ENCODE assay signal across 27 mouse cellular contexts in the genomic region with DNA sequence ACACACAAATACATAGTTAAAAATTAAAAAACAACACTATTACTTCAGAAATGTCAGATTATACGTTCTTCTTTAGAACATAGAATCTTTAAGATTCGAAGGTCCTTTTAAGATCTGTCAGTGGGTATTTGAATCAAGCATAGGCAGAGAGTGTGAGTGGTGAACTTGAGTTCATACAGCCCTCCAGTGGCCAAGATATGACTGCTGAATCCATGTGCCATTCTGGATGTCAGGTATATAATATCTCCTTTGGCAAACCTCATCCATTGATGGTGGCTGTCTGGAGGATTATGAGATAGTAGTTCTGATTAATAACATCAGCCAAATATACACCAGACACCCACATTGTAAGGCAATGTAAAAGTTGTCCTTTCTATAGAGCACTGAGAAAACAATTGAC.
DNase-seq lines count a peak whose midpoint lies in the region; ATAC-seq and TF ChIP-seq lines count a peak whose summit lies in the region.
"Had no signal": no experiment of that assay in that cellular context is flagged by ENCODE, and none has a peak within 500 bp of the region (broad histone marks: within the 10 kb centered on the region; RNA-seq: fewer than 3 reads in every experiment).

No protein-coding gene starts in this region.

- H3K9ac ChIP-seq in hindbrain, postnatal 0 days (replicated peaks; ENCODE audit: low read length): no peak overlapping the region
- no peak overlapping the region for H3K9ac ChIP-seq in hindbrain, embryonic 13.5 days
- no peak overlapping the region for H3K9ac ChIP-seq in liver, postnatal 0 days (replicated peaks)
- no peak overlapping the region for H3K9ac ChIP-seq in liver, embryonic 11.5 days (ENCODE audit: low read depth, low read length)
- no peak overlapping the region for H3K9ac ChIP-seq in midbrain, postnatal 0 days (replicated peaks; ENCODE audit: low read length, poor library complexity, severe bottlenecking)
- H3K9ac ChIP-seq in midbrain, embryonic 16.5 days (ENCODE audit: low read depth, low read length): no peak overlapping the region
- H3K9ac ChIP-seq: embryonic facial prominence, embryonic 13.5 days; forebrain, embryonic 12.5 days; heart, embryonic 13.5 days; hindbrain, embryonic 14.5 days; limb, embryonic 15.5 days; lung, embryonic 15.5 days; neural tube, embryonic 13.5 days had no signal

- no peaks in the 10 kb centered on the region for H3K36me3 ChIP-seq in hindbrain, postnatal 0 days (ENCODE audit: insufficient read depth, low read length)
- no peaks in the 10 kb centered on the region for H3K36me3 ChIP-seq in hindbrain, embryonic 13.5 days
- H3K36me3 ChIP-seq in liver, postnatal 0 days (replicated peaks; ENCODE audit: insufficient read depth, low read length): no peaks in the 10 kb centered on the region
- H3K36me3 ChIP-seq in liver, embryonic 11.5 days (ENCODE audit: control insufficient read depth, insufficient read depth, low read length): no peaks in the 10 kb centered on the region
- H3K36me3 ChIP-seq in midbrain, postnatal 0 days (ENCODE audit: insufficient read depth, low read length): no peaks in the 10 kb centered on the region
- H3K36me3 ChIP-seq in midbrain, embryonic 16.5 days (ENCODE audit: control insufficient read depth, insufficient read depth, low read length): no peaks in the 10 kb centered on the region
- H3K36me3 ChIP-seq: embryonic facial prominence, embryonic 13.5 days; forebrain, embryonic 12.5 days; heart, embryonic 13.5 days; limb, embryonic 15.5 days; lung, embryonic 15.5 days; midbrain, embryonic 10.5 days; neural tube, embryonic 13.5 days had no signal

- H3K27me3 ChIP-seq in cerebellum, adult 2 months (ENCODE audit: control insufficient read depth, insufficient read depth, low read length): no peaks in the 10 kb centered on the region
- H3K27me3 ChIP-seq in hindbrain, postnatal 0 days (ENCODE audit: insufficient read depth, low read length): no peaks in the 10 kb centered on the region
- H3K27me3 ChIP-seq in hindbrain, embryonic 13.5 days: no peaks in the 10 kb centered on the region
- no peaks in the 10 kb centered on the region for H3K27me3 ChIP-seq in liver, postnatal 0 days (ENCODE audit: insufficient read depth, low read length)
- no peaks in the 10 kb centered on the region for H3K27me3 ChIP-seq in liver, embryonic 11.5 days (replicated peaks; ENCODE audit: control insufficient read depth, insufficient read depth, low read length)
- no peaks in the 10 kb centered on the region for H3K27me3 ChIP-seq in midbrain, postnatal 0 days (ENCODE audit: insufficient read depth, low read length)
- H3K27me3 ChIP-seq in midbrain, embryonic 16.5 days (ENCODE audit: control insufficient read depth, insufficient read depth, low read depth, low read length): no peaks in the 10 kb centered on the region
- H3K27me3 ChIP-seq: embryonic facial prominence, embryonic 13.5 days; forebrain, embryonic 12.5 days; heart, embryonic 13.5 days; limb, embryonic 15.5 days; lung, embryonic 15.5 days; neural tube, embryonic 13.5 days had no signal

- no peaks in the 10 kb centered on the region for H3K9me3 ChIP-seq in hindbrain, postnatal 0 days (ENCODE audit: low read length)
- H3K9me3 ChIP-seq in hindbrain, embryonic 13.5 days: no peaks in the 10 kb centered on the region
- no peaks in the 10 kb centered on the region for H3K9me3 ChIP-seq in liver, postnatal 0 days (ENCODE audit: low read length)
- no peaks in the 10 kb centered on the region for H3K9me3 ChIP-seq in liver, embryonic 11.5 days (ENCODE audit: control insufficient read depth, low read length)
- H3K9me3 ChIP-seq in midbrain, postnatal 0 days (ENCODE audit: low read length): no peaks in the 10 kb centered on the region
- H3K9me3 ChIP-seq in midbrain, embryonic 16.5 days (replicated peaks; ENCODE audit: control insufficient read depth, low read length, poor library complexity, severe bottlenecking): no peaks in the 10 kb centered on the region
- H3K9me3 ChIP-seq: embryonic facial prominence, embryonic 13.5 days; forebrain, embryonic 12.5 days; heart, embryonic 13.5 days; limb, embryonic 15.5 days; lung, embryonic 15.5 days; midbrain, embryonic 10.5 days; neural tube, embryonic 13.5 days had no signal

- WGBS in cerebellum, adult 2 months: 82% methylated on average over 2 of the region's 2 CpGs
- 87% methylated on average over 2 of the region's 2 CpGs for WGBS in hindbrain, postnatal 0 days
- WGBS in hindbrain, embryonic 13.5 days: 90% methylated on average over 2 of the region's 2 CpGs
- 72% methylated on average over 2 of the region's 2 CpGs for WGBS in liver, postnatal 0 days (ENCODE audit: insufficient replicate concordance)
- WGBS in liver, embryonic 11.5 days: 89% methylated on average over 2 of the region's 2 CpGs
- 62% methylated on average over 2 of the region's 2 CpGs for WGBS in midbrain, postnatal 0 days
- 78% methylated on average over 2 of the region's 2 CpGs for WGBS in midbrain, embryonic 16.5 days

- H3K4me3 ChIP-seq in cerebellum, adult 2 months (replicated peaks; ENCODE audit: insufficient read depth, low read depth, low read length): no peak overlapping the region
- no peak overlapping the region for H3K4me3 ChIP-seq in hindbrain, postnatal 0 days (ENCODE audit: low read length)
- no peak overlapping the region for H3K4me3 ChIP-seq in hindbrain, embryonic 13.5 days
- H3K4me3 ChIP-seq in liver, postnatal 0 days (ENCODE audit: low read depth, low read length): no peak overlapping the region
- H3K4me3 ChIP-seq in liver, embryonic 11.5 days (ENCODE audit: low read depth, low read length): no peak overlapping the region
- no peak overlapping the region for H3K4me3 ChIP-seq in midbrain, postnatal 0 days (ENCODE audit: low read depth, low read length)
- H3K4me3 ChIP-seq in midbrain, embryonic 16.5 days (ENCODE audit: low read depth, low read length): no peak overlapping the region
- H3K4me3 ChIP-seq: embryonic facial prominence, embryonic 13.5 days; erythroblast, embryonic 14.5 days; forebrain, embryonic 12.5 days; heart, embryonic 13.5 days; limb, embryonic 15.5 days; lung, embryonic 15.5 days; midbrain, embryonic 10.5 days; myocyte; neural tube, embryonic 13.5 days had no signal

- ATAC-seq in hindbrain, postnatal 0 days: no peak
- no peak for ATAC-seq in hindbrain, embryonic 13.5 days (ENCODE audit: low FRiP score)
- no peak for ATAC-seq in liver, postnatal 0 days
- ATAC-seq in liver, embryonic 11.5 days (replicated peaks; ENCODE audit: low FRiP score): no peak
- no peak for ATAC-seq in midbrain, postnatal 0 days (ENCODE audit: low FRiP score)
- no peak for ATAC-seq in midbrain, embryonic 16.5 days

- TF ChIP-seq EP300 in liver, postnatal 0 days (IDR thresholded peaks at IDR 0.05; ENCODE audit: low read depth): no peak

- no peak for TF ChIP-seq POLR2A in cerebellum, adult 2 months (IDR thresholded peaks at IDR 0.05; ENCODE audit: borderline replicate concordance, insufficient read depth, low read length)

- no peak overlapping the region for H3K4me2 ChIP-seq in hindbrain, postnatal 0 days (ENCODE audit: low read depth, low read length)
- H3K4me2 ChIP-seq in hindbrain, embryonic 13.5 days: no peak overlapping the region
- H3K4me2 ChIP-seq in liver, postnatal 0 days (ENCODE audit: low read depth, low read length): no peak overlapping the region
- H3K4me2 ChIP-seq in liver, embryonic 11.5 days: no peak overlapping the region
- H3K4me2 ChIP-seq in midbrain, postnatal 0 days (ENCODE audit: low read depth, low read length, poor library complexity, severe bottlenecking): no peak overlapping the region
- H3K4me2 ChIP-seq in midbrain, embryonic 16.5 days (ENCODE audit: low read length): no peak overlapping the region
- H3K4me2 ChIP-seq: embryonic facial prominence, embryonic 13.5 days; forebrain, embryonic 12.5 days; heart, embryonic 13.5 days; hindbrain, embryonic 14.5 days; limb, embryonic 15.5 days; lung, embryonic 15.5 days; neural tube, embryonic 13.5 days had no signal

- no peak for DNase-seq in cerebellum, adult 2 months
- DNase-seq in cerebellum, adult 9-11 months: no peak
- DNase-seq in hindbrain, postnatal 0 days (ENCODE audit: low spot score): peak; percentile 41
- no peak for DNase-seq in liver, postnatal 0 days
- DNase-seq in liver, embryonic 11.5 days (ENCODE audit: low spot score): no peak
- peak; percentile 53 for DNase-seq in midbrain, postnatal 0 days (ENCODE audit: low spot score)
- DNase-seq: adrenal gland, postnatal 25 days; cerebellum, postnatal 25 days; heart, postnatal 36 days; kidney, postnatal 36 days; layer of hippocampus, adult 9-11 months; left cerebral cortex, postnatal 4 days; right cerebral cortex, adult 18-20 months; right cerebral cortex, postnatal 4 days; thymus, postnatal 25 days had no signal

- H3K4me1 ChIP-seq in cerebellum, adult 2 months (ENCODE audit: control insufficient read depth, insufficient read depth, low read length): peaks cover 13% of the 10 kb centered on the region
- peaks cover 3% of the 10 kb centered on the region; the same call in 1 of the 2 replicates for H3K4me1 ChIP-seq in hindbrain, postnatal 0 days (ENCODE audit: insufficient read depth, low read length)
- H3K4me1 ChIP-seq in hindbrain, embryonic 13.5 days (replicated peaks): peaks cover 17% of the 10 kb centered on the region
- no peaks in the 10 kb centered on the region for H3K4me1 ChIP-seq in liver, postnatal 0 days (ENCODE audit: insufficient read depth)
- no peaks in the 10 kb centered on the region for H3K4me1 ChIP-seq in liver, embryonic 11.5 days (replicated peaks; ENCODE audit: control insufficient read depth, insufficient read depth, low read length)
- H3K4me1 ChIP-seq in midbrain, postnatal 0 days (ENCODE audit: insufficient read depth, low read length): peaks cover 8% of the 10 kb centered on the region; the same call in 1 of the 2 replicates
- H3K4me1 ChIP-seq in midbrain, embryonic 16.5 days (ENCODE audit: control insufficient read depth, insufficient read depth, low read length): peaks cover 9% of the 10 kb centered on the region; the same call in 1 of the 2 replicates
- H3K4me1 ChIP-seq: heart, embryonic 13.5 days; lung, embryonic 15.5 days had no signal

- H3K27ac ChIP-seq in cerebellum, adult 2 months (ENCODE audit: insufficient read depth, low read length): no peak overlapping the region
- no peak overlapping the region for H3K27ac ChIP-seq in hindbrain, postnatal 0 days
- H3K27ac ChIP-seq in hindbrain, embryonic 13.5 days: no peak overlapping the region
- no peak overlapping the region for H3K27ac ChIP-seq in liver, postnatal 0 days (ENCODE audit: low read depth)
- H3K27ac ChIP-seq in liver, embryonic 11.5 days (ENCODE audit: low read depth, low read length): no peak overlapping the region
- H3K27ac ChIP-seq in midbrain, postnatal 0 days (ENCODE audit: low read depth, low read length): no peak overlapping the region
- no peak overlapping the region for H3K27ac ChIP-seq in midbrain, embryonic 16.5 days (ENCODE audit: low read length)
- H3K27ac ChIP-seq: embryonic facial prominence, embryonic 13.5 days; forebrain, embryonic 12.5 days; heart, embryonic 13.5 days; hindbrain, embryonic 14.5 days; limb, embryonic 15.5 days; lung, embryonic 15.5 days; midbrain, embryonic 10.5 days; neural tube, embryonic 13.5 days had no signal

- peak; percentile 8; the same call in 1 of the 2 replicates for TF ChIP-seq CTCF in cerebellum, adult 2 months (IDR thresholded peaks at IDR 0.05; ENCODE audit: borderline replicate concordance, insufficient read depth, low read depth, low read length)
- peak; percentile 55 for TF ChIP-seq CTCF in hindbrain, postnatal 0 days (IDR thresholded peaks at IDR 0.05; ENCODE audit: low read depth)
- peak; percentile 30; the same call in 1 of the 2 replicates for TF ChIP-seq CTCF in liver, postnatal 0 days (IDR thresholded peaks at IDR 0.05; ENCODE audit: low read depth)
- peak; percentile 65 for TF ChIP-seq CTCF in midbrain, postnatal 0 days (IDR thresholded peaks at IDR 0.05)

Comparison
In these comparisons a context has a peak if more than half of its experiments do, and no peak if none do; other contexts are left out.
1. DNase-seq: peak in hindbrain, postnatal 0 days (single experiment) and midbrain, postnatal 0 days (single experiment); none in cerebellum, adult 2 months (0 of 2), cerebellum, adult 9-11 months (single experiment), liver, postnatal 0 days (single experiment) and liver, embryonic 11.5 days (single experiment).
2. CTCF ChIP-seq: peak in every context shown above with its lines; median percentile 65 in midbrain, postnatal 0 days; 55 in hindbrain, postnatal 0 days; 30 in liver, postnatal 0 days; 8 in cerebellum, adult 2 months.